Comparison of ENCODE assay signal across 8 mouse cellular contexts in genomic region chr6:54971731-54972110, GRCm38 (mm10). TPM values are rescaled to one million over a fixed set of nuclear protein-coding genes. Genes with fewer than 3 reads are reported as not detected.
DNase-seq lines count a peak whose midpoint lies in the region; ATAC-seq and TF ChIP-seq lines count a peak whose summit lies in the region.

No protein-coding gene starts in this region.

- TF ChIP-seq CTCF in testis, adult 2 months (IDR thresholded peaks at IDR 0.05; ENCODE audit: control insufficient read depth, insufficient read depth, insufficient replicate concordance, low read depth, low read length): no peak

- intact Hi-C loops in left cerebral cortex, postnatal 14 days (cut with DNase I): loop anchor here (5.0 kb wide), 1 partner anchor 264 kb away; no protein-coding TSS in a partner anchor

- H3K27ac ChIP-seq in testis, adult 2 months (ENCODE audit: control insufficient read depth, insufficient read depth, low read depth, low read length): no peak overlapping the region
- H3K27ac ChIP-seq in heart, embryonic 14.5 days (replicated peaks in 1 of 2; ENCODE audit: control insufficient read depth in 1 of 2, insufficient read depth in 1 of 2, low read depth in 2 of 2, low read length in 2 of 2): peak overlapping the region in 1 of 2 experiments; percentile 67; a peak in 2 of 4 replicates
- H3K27ac ChIP-seq in midbrain, embryonic 12.5 days (replicated peaks): no peak overlapping the region

- no peaks in the 10 kb centered on the region for H3K36me3 ChIP-seq in testis, adult 2 months (ENCODE audit: control insufficient read depth, insufficient read depth, low read length)
- H3K36me3 ChIP-seq in heart, embryonic 14.5 days (ENCODE audit: control insufficient read depth, insufficient read depth, low read length): no peaks in the 10 kb centered on the region
- H3K36me3 ChIP-seq in midbrain, embryonic 12.5 days: no peaks in the 10 kb centered on the region

- peak overlapping the region; percentile 81 for H3K4me2 ChIP-seq in heart, embryonic 14.5 days (ENCODE audit: low read length)
- H3K4me2 ChIP-seq in midbrain, embryonic 12.5 days (replicated peaks): peak overlapping the region; percentile 92

- no peak for TF ChIP-seq POLR2A in testis, adult 2 months (IDR thresholded peaks at IDR 0.05; ENCODE audit: control insufficient read depth, low read depth, low read length)

- DNase-seq in testis, postnatal 10 days (ENCODE audit: low spot score): no peak
- peak; percentile 70 for DNase-seq in kidney, postnatal 14 days
- DNase-seq in left cerebral cortex, adult 18-20 months (ENCODE audit: low spot score in 2 of 2): no peak
- DNase-seq in cerebellum, adult 11-12 months: no peak
- DNase-seq in left cerebral cortex, postnatal 14 days (ENCODE audit: low spot score in 2 of 2): no peak

- WGBS in heart, embryonic 14.5 days: 17% methylated on average over 8 of the region's 8 CpGs
- 11% methylated on average over 8 of the region's 8 CpGs for WGBS in midbrain, embryonic 12.5 days

- H3K27me3 ChIP-seq in testis, adult 2 months (ENCODE audit: control insufficient read depth, insufficient read depth, low read length): no peaks in the 10 kb centered on the region
- H3K27me3 ChIP-seq in heart, embryonic 14.5 days (ENCODE audit: control insufficient read depth, insufficient read depth, low read length): peaks cover 8% of the 10 kb centered on the region
- peaks cover 25% of the 10 kb centered on the region for H3K27me3 ChIP-seq in midbrain, embryonic 12.5 days

- H3K9ac ChIP-seq in heart, embryonic 14.5 days (ENCODE audit: low read length): peak overlapping the region; percentile 78
- H3K9ac ChIP-seq in midbrain, embryonic 12.5 days (replicated peaks): peak overlapping the region; percentile 57

- no peaks in the 10 kb centered on the region for H3K9me3 ChIP-seq in heart, embryonic 14.5 days (ENCODE audit: control insufficient read depth, low read length)
- no peaks in the 10 kb centered on the region for H3K9me3 ChIP-seq in midbrain, embryonic 12.5 days

- ATAC-seq in heart, embryonic 14.5 days (ENCODE audit: insufficient number of reproducible peaks, insufficient read depth, low FRiP score, low read depth): no peak
- ATAC-seq in midbrain, embryonic 12.5 days (ENCODE audit: low FRiP score, low read depth): no peak

- peak overlapping the region; percentile 75 for H3K4me3 ChIP-seq in testis, adult 2 months (ENCODE audit: control insufficient read depth, low read depth, low read length)
- H3K4me3 ChIP-seq in heart, embryonic 14.5 days (ENCODE audit: control insufficient read depth in 1 of 2, insufficient read depth in 1 of 2, low read depth in 1 of 2, low read length in 2 of 2): peak overlapping the region; percentile 66 to 87
- peak overlapping the region; percentile 54 for H3K4me3 ChIP-seq in midbrain, embryonic 12.5 days

- H3K4me1 ChIP-seq in testis, adult 2 months (ENCODE audit: control insufficient read depth, insufficient read depth, low read length): no peaks in the 10 kb centered on the region; the same call in none of the 2 replicates
- peaks cover 3 to 13% of the 10 kb centered on the region in 2 experiments; a peak in 2 of 4 replicates for H3K4me1 ChIP-seq in heart, embryonic 14.5 days (ENCODE audit: control insufficient read depth in 2 of 2, insufficient read depth in 2 of 2, low read length in 2 of 2)
- 0 out of 2 replicates have a peak, but pooled peaks cover 5% of the 10 kb centered on the region for H3K4me1 ChIP-seq in midbrain, embryonic 12.5 days

RNA-seq across cellular contexts. Expression of gene Nod1, which starts 0.7 kb away (rescaled TPM):
- polyA plus RNA-seq in testis, adult 2 months (2012; rRNA removed): 0.88 and 1.3 TPM in 2 replicates
- 4.6 and 4.9 TPM in 2 replicates for polyA plus RNA-seq in heart, embryonic 14.5 days (2014; fragmentation: Nextera tagmentation; extraction: Ambion mirVana)
- polyA plus RNA-seq in midbrain, embryonic 12.5 days (2016; fragmentation: Nextera tagmentation; extraction: Ambion mirVana): 2.5 and 3.6 TPM in 2 replicates
- total RNA-seq in left cerebral cortex, adult 18-20 months (2021): 1 to 10 TPM; 2.6 to 4.3 TPM
- 1 to 10 TPM; 3.0 to 3.2 TPM for total RNA-seq in left cerebral cortex, postnatal 14 days (2021)

RNA-seq across cellular contexts. Expression of gene Ggct, which starts 21.0 kb away (rescaled TPM):
- 5.6 and 6.0 TPM in 2 replicates for polyA plus RNA-seq in testis, adult 2 months (2012; rRNA removed)
- polyA plus RNA-seq in heart, embryonic 14.5 days (2014; fragmentation: Nextera tagmentation; extraction: Ambion mirVana): 6.6 and 6.8 TPM in 2 replicates
- polyA plus RNA-seq in midbrain, embryonic 12.5 days (2016; fragmentation: Nextera tagmentation; extraction: Ambion mirVana): 10.8 and 11.5 TPM in 2 replicates
- total RNA-seq in left cerebral cortex, adult 18-20 months (2021): 10 to 100 TPM; 26.6 to 28.9 TPM
- 10 to 100 TPM; 29.9 to 32.5 TPM for total RNA-seq in left cerebral cortex, postnatal 14 days (2021)
